Mouse (Mus musculus) mouse trophoblast stem cell (cell line): ENCODE measurements around the gene Vipr1.
"Not testable (repeated sequence)": the region's sequence is repeated elsewhere in the genome, so short reads cannot be mapped to it uniquely, and the experiment has no call there.

Experiments used
- in situ Hi-C, 2 experiments: fragments of 300-500 bp; cut with MseI, MboI; formaldehyde crosslinking; loops; 2 replicates in 1 of 2; 3 replicates in 1 of 2; pipeline ENCODE4 v1.15.1; 2025

Gene Vipr1

GRCm38 (mm10) chr9:121642401-121643181 is at the start of gene Vipr1:
Gene Vipr1, plus strand, starts transcription at chr9:121642716.
- in situ Hi-C loops: no loop called here

DNA sequence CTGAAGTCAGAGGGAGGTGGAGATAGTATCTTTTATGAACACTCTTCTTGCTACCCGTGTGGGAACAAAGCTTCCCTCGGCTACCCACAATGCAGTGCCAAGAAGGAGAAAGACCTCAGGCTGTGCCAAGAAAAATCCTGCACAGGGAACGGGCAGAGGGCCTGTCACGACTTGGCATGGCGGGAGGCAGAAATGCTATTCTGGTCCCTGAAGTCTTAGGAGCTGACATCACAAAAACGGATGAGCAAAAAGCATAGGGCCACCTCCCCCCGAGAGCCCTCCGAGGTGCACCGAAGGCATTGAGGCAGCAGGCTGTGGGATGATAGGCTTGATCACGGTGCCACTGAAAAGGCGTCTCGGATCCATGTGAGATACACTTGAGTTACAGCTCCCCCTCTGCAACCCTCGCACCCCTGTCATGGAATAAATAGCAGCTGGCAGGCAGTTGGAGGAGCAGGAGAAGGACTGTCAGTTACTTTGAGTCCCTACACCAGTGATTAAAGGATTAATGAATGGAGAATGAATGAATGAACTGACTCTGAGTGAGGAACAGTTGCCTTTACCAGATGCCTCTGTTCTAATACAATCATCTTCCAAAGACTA is 49.5 kb upstream of the Vipr1 start:
- in situ Hi-C loops: no loop called here

DNA sequence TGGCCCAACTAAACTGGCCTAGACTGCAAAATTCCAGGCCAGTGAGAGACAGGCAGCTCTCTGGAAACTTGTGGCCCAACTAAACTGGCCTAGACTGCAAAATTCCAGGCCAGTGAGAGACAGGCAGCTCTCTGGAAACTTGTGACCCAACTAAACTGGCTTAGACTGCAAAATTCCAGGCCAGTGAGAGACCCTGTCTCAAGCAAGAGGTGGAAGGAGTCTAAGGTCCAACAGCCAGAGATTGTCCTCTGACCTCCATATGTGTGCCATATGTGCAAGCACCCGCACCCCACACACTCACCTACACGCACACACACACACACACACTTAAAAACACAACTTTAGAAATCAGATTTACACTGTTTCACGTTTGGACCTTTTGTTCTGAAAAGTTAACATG is 48.7 kb upstream of the Vipr1 start:
- in situ Hi-C loops: not testable (repeated sequence)

GRCm38 (mm10) chr9:121594771-121595170 is 47.7 kb upstream of the Vipr1 start:
- in situ Hi-C loops: no loop called here

DNA sequence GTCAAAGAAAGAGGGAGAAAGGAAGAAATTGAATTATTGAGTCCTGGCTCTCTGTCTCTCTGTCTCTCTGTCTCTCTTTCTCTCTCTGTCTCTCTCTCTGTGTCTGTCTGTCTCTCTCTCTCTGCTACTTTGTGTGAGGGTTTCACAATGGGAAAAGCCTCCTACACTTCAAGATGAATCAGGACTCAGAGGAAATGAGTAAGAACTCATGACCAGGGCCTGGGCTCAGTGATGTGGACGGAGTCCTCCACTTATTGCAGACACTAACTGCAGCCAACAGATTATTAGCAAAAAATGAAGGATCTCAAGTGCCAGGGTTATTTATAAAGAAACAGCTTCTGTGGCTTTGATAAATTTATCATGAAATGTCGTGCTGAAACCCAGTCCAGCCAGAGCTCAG is 44.4 kb upstream of the Vipr1 start:
- in situ Hi-C loops: no loop called here

DNA sequence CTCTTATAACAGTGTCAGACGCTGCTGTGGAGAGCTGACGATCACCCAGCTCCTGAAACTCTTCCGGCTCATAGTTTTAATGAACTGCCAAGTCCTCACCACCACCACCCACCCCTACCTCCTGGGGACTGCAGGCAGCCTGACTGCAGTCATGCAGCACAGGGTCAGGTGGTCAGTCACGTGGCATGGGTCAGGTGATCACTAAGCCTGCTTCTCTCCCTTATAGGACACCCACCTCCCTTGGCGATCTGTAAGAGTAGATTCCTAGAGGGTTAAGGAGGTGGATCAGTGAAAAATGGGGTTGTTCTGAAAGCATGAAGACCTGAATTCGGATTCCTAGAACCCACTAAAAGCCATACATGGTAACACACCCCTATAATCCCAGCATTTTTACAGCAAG is 43.0 kb upstream of the Vipr1 start:
- in situ Hi-C loops: no loop called here

DNA sequence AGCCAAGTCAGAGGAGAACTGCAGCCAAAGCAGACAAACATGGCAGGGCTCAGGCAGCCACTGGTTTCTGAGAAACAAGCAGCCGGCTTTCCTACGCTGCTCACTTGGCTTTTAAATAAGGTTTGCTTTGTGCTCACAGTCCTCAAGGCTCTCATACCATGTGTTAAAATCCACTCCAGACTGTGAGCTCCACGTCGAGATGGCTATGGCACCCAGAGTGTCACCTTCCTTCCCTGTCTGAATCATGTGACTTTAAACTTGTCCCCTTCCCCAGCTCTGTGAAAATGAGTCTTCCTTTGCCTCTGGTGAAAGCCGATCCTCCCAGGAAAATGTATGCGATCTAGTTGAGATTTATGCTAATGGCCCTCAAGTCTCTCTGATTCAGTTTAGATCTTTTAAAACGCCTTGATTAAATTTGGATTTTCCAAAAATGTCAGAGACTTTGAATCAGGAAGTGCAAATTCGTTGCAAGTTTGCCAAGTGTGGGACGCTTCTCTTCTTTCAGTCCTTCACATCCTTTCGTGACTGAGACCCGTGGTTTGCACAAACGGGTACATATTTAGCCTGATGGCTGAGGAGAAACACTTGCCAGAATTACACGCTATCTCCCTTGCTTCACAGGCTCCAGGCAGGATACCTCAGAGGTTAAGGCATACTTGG is 42.2 kb upstream of the Vipr1 start:
- in situ Hi-C loops: loop anchor here in 1 of 2 experiments (25.0 kb wide), 1 partner anchor 338 kb away; no protein-coding TSS in a partner anchor

- in situ Hi-C loops: loop anchor here in 1 of 2 experiments (25.0 kb wide), 1 partner anchor 339 kb away; no protein-coding TSS in a partner anchor
These were observed 41.6 kb upstream of the Vipr1 start for GRCm38 (mm10) chr9:121600861-121601427.

DNA sequence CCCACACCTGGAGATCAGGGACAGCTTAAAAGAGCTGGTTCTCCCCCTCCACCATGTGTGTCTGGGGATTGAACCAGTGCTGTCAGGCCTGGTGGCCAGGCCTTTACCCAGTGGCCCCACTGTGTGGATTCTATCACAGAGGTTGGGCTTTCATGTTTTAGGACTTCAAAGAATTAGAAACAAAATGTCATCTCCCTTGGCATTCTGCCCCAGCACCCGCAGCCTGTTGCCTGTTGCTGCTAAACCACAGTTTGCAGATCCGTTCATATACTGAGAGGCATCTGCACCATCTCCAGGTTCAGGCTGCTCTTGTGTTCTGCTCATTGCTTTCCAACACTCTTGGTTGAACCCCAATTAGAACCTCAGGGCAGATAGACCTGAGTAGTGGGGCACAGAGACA is 40.1 kb upstream of the Vipr1 start:
- in situ Hi-C loops: loop anchor here in 1 of 2 experiments (25.0 kb wide), 1 partner anchor 340 kb away; no protein-coding TSS in a partner anchor

DNA sequence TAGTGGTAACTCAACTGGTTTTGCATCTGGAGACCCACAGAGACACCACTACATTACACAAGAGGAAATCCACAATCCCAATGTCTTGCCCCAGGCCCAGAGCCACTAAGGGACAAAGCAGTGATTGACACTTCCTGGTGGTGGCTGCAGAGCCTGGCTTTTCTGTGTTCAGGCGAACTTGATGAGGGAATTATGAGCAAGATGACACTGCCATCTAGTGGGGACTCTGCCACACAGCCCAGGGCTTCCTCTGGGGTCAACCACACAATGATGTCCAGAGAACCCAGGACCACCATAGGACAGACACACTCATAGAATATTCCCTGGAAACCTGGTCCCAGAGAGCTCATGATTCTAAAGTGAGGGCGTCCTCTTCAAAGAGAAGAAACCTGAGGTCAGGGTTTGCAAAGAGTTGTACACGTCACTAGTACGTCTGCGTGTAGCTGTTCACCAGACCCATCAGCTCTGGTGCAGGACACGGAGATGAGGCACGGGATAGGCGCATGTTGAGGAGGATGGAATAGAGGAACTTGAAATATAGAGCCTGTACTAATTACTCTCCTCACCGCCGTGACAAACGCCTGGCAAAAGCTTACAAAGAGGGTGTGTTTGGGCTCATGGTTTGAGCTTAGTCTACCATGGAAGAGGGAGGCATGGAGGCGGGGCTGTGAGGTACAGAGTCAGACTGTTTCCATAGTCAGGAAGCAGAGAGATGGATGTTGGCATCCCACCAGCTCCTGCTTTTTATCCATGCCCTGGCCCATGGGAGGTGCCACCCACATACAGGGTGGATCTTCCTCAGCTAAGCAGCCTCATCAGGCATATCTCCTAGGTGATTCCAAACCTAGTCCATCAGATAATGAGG is 36.9 kb upstream of the Vipr1 start:
- in situ Hi-C loops: loop anchor here (5.0 to 25.0 kb wide), 3 partner anchors 123 to 343 kb away; no protein-coding TSS in a partner anchor

DNA sequence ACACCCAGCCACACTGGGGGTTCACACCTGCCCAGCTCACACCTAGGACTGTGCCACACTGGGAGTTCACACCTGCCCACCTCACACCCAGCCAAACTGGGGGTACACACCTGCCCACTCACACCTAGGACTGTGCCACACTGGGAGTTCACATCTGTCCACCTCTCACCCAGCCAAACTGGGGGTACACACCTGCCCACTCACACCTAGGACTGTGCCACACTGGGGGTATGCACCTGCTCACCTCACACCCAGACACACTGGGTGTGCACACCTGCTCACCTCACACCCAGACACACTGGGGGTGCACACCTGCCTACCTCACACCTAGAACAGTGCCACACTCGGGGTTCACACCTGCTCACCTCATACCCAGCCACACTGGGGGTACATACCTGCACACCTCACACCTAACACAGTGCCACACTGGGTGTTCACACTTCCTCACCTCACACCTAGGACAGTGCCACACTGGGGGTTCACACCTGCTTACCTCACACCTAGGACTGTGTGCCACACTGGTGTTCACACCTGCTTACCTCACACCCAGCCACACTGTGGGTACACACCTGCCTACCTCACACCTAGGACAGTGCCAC is 35.9 kb upstream of the Vipr1 start:
- in situ Hi-C loops: loop anchor here (5.0 to 25.0 kb wide), 3 partner anchors 124 to 344 kb away; no protein-coding TSS in a partner anchor

DNA sequence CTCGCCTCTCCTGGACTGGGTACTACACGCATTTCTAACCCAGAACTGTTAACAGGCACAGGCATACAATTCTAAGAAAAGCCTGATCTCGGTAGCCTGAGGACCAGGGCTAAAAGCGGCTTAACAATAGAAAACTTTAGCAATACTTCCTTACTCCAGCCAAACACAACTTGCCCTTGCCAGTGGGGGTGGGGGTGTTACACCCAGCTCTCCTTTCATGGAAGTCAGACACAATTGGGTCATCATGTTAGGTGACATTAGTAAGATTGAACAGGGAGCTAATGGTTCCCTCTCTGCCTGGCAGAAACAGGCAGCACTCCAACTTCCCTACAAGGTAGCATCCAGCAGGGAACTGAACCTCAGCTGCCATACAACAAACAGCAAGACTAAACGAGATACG is 33.1 kb upstream of the Vipr1 start:
- in situ Hi-C loops: loop anchor here (5.0 to 25.0 kb wide), 3 partner anchors 127 to 347 kb away; no protein-coding TSS in a partner anchor

DNA sequence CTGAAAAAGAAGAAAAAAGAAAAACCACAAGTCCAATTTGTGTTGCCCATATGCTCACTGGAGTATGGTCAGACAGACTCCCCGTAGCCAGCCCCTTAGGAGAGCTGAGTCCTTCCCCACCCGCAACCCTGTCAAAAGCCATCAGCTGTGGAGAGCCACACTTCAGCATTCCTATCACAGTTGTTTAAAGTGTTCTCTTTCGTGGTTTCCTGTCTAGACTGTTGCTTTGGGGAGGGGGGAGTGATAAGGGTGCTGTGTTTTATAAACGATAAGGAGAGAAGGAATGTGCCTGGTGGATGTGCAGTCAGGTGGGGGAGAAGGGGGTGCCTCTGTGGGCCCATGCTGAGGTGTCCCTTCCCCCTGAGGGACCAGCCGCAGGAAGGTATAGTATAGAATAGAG is 29.3 kb upstream of the Vipr1 start:
- in situ Hi-C loops: loop anchor here in 1 of 2 experiments (25.0 kb wide), 1 partner anchor 351 kb away; no protein-coding TSS in a partner anchor

DNA sequence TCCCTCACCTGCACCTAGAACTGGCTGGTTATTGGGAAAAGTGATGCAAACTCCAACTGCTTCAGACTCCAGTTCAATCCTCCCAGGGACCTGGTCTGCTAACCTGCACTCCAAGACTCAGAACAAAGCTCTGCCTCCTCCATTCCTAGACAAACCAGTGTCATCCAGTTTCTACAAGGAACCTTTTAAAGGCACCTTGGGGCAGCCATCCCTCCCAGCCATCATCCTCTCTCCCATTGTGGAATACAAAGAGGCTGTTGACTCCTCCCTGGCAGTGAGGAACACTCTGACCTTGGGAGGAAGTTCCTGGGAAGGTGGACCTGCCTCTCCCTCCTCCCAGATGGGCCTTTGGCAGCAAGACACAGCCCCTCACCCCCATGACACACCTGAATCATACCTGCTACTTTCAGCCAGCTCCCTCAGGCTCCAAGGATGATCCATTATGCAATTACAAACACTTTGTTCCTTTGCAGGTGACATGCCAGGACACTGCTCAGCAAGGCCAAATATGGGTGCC is 28.2 kb upstream of the Vipr1 start:
- in situ Hi-C loops: loop anchor here in 1 of 2 experiments (25.0 kb wide), 1 partner anchor 352 kb away; no protein-coding TSS in a partner anchor

DNA sequence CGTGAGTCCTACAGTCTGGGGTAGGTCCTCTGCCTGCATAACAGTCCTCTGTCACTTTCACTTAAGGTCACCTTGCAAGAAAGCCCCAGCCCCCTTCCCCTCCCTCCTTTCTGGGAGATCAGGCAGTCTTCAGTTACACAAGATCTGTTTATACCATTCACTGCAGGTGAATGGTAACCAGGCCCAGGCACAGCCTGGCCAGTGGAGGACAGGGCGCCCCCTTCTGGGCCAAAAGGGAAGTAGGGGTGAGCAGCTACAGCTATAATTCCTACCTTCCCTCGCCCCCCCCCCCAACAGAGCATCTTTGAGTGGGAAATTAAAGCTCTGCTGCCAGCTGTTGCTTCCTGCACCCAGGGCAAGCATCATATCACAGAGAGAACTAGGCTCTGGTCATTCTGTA is 26.0 kb upstream of the Vipr1 start:
- in situ Hi-C loops: loop anchor here in 1 of 2 experiments (25.0 kb wide), 1 partner anchor 354 kb away; no protein-coding TSS in a partner anchor

DNA sequence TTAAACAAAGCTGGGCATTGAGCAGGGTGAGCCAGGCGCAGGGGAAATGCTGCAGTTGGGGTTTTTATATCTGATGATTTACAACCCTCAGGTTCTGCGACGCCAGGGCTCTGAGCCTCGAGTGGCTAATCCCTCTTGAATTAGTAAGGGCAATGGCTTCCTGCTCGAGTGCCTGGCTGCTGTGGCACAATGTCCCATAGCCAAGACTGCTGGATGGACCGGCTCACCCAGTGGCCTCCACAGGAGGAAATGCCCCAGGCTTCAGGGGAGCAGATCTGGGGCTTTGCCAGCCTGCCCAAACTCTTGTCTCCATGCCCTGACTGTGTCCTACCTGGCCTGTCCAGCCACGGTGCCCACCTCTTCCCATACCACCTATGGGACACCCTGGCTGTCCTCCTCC is 23.1 kb upstream of the Vipr1 start:
- in situ Hi-C loops: loop anchor here in 1 of 2 experiments (25.0 kb wide), 1 partner anchor 357 kb away; no protein-coding TSS in a partner anchor

DNA sequence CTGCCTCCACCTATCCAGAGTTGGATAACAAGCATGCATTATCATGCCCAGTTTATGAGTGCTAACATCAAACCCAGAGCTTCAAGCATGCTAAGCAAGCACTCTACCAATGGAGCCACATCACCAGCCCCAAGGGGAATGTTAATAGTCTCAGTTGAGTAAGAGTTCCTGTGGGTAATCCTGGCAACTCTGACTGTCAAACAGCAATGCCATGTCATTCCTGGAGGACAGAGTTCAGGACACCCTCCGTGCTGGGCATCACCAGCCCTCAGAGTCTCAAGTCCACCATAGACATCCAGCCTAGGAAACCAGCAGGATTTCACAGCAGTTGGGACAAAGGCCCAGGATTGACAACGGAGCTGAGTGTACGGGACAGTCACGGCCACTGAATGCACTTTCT is 19.3 kb upstream of the Vipr1 start:
- in situ Hi-C loops: loop anchor here in 1 of 2 experiments (25.0 kb wide), 1 partner anchor 361 kb away; no protein-coding TSS in a partner anchor

- in situ Hi-C loops: loop anchor here in 1 of 2 experiments (25.0 kb wide), 1 partner anchor 363 kb away; no protein-coding TSS in a partner anchor
These were observed 17.6 kb upstream of the Vipr1 start for GRCm38 (mm10) chr9:121624920-121625319.

GRCm38 (mm10) chr9:121630627-121631026 is 11.9 kb upstream of the Vipr1 start:
- in situ Hi-C loops: no loop called here

DNA sequence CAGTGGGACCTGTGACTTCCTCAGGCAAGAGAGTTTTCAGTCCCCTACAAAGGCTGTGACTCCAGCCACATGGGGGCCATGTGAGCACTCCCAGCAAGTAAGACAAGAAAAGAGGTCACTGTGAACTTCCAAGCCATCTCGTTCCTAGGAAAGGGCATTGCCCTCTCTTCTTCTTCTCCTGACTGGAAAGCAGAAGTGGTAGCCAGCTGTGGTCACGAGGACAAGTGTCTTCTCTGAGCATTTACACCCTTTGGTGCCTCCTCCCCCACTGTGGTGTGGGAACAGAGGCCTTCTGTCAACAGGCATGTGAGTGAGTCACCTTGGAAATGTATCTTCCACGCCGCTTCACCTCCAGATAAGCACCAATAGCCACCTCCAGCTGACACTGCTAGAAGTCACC is 10.6 kb upstream of the Vipr1 start:
- in situ Hi-C loops: no loop called here
